Mouse (Mus musculus) forebrain, embryonic 16.5 days (tissue): ENCODE measurements around the gene Txndc8. TPM values are rescaled to one million over a fixed set of nuclear protein-coding genes. Genes with fewer than 3 reads are reported as not detected.

Experiments used
- ATAC-seq: fragments of 200-750 bp; cut with Nextera tagmentation; 2 replicates; pipeline ENCODE4 v1.8.0; 2017; ENCODE audit warnings: mild to moderate bottlenecking, moderate library complexity
- H3K27ac ChIP-seq: fragments of 300-500 bp; sonication (generic); 2 replicates; pipeline ENCODE4 v1.5.1; 2014; ENCODE audit warnings: low read length, control low read depth
- H3K27me3 ChIP-seq: fragments of 300-500 bp; sonication (generic); replicated peaks from 2 replicates; pipeline ENCODE4 v1.6.1; 2014; ENCODE audit warnings: low read length; ENCODE audit not compliant: control insufficient read depth, insufficient read depth
- H3K36me3 ChIP-seq: fragments of 300-500 bp; sonication (generic); 2 replicates; pipeline ENCODE4 v1.6.1; 2014; ENCODE audit not compliant: control insufficient read depth, insufficient read depth
- H3K4me1 ChIP-seq: fragments of 300-500 bp; sonication (generic); replicated peaks from 2 replicates; pipeline ENCODE4 v1.6.1; 2014; ENCODE audit warnings: low read length; ENCODE audit not compliant: control insufficient read depth, insufficient read depth
- H3K4me2 ChIP-seq: fragments of 300-500 bp; sonication (generic); 2 replicates; pipeline ENCODE4 v1.6.1; 2014; ENCODE audit warnings: mild to moderate bottlenecking, low read length, control low read depth
- H3K4me3 ChIP-seq: fragments of 300-500 bp; sonication (generic); replicated peaks from 2 replicates; pipeline ENCODE4 v1.5.1; 2014; ENCODE audit warnings: mild to moderate bottlenecking, low read length, control low read depth
- H3K9ac ChIP-seq: fragments of 300-500 bp; sonication (generic); replicated peaks from 2 replicates; pipeline ENCODE4 v1.6.1; 2014; ENCODE audit warnings: low read depth, low read length, control low read depth
- H3K9me3 ChIP-seq: fragments of 300-500 bp; sonication (generic); 2 replicates; pipeline ENCODE4 v1.6.1; 2016; ENCODE audit warnings: low read length; ENCODE audit not compliant: control insufficient read depth
- WGBS: fragments of 180-500 bp; shearing (Covaris S2); extraction: QIAGEN DNeasy Blood & Tissue Kit; methylation state at CpG from one replicate; pipeline ENCODE4 v1.1.7; 2014; 5-methylcytosine and 5-hydroxymethylcytosine counted together
- polyA plus RNA-seq: library from polyadenylated mRNA; unstranded; fragments of >200 nt; fragmentation: Nextera tagmentation; extraction: Ambion mirVana; gene quantifications from 2 replicates; pipeline ENCODE4 v1.2.1, GENCODE M21; 2015

Gene Txndc8
- polyA plus RNA-seq, 1 experiment from 2014 or later, result not detected

GRCm38 (mm10) chr4:58032714-58033113 lies 23.8 kb upstream of the Txndc8 start:
- H3K27me3 ChIP-seq, result no peaks in the 10 kb centered on the region
- no peak for ATAC-seq
- WGBS, result 96% methylated on average over 1 of the region's 1 CpGs
- H3K36me3 ChIP-seq, result no peaks in the 10 kb centered on the region
- no peak overlapping the region for H3K4me3 ChIP-seq
- H3K27ac ChIP-seq, result no peak overlapping the region
- no peak overlapping the region for H3K9ac ChIP-seq
- H3K9me3 ChIP-seq, result no peaks in the 10 kb centered on the region
- no peaks in the 10 kb centered on the region; the same call in 1 of the 2 replicates for H3K4me1 ChIP-seq
- H3K4me2 ChIP-seq, result no peak overlapping the region

GRCm38 (mm10) chr4:58003501-58003900 lies 5.4 kb downstream of the Txndc8 start:
- Histone ChIP-seq H3K36me3 (no peaks in the 10 kb centered on the region), H3K27me3 (no peaks in the 10 kb centered on the region), H3K27ac (no peak overlapping the region), H3K4me2 (no peak overlapping the region), H3K4me1 (no peaks in the 10 kb centered on the region), H3K9ac (no peak overlapping the region), H3K4me3 (no peak overlapping the region), H3K9me3 (no peaks in the 10 kb centered on the region)
- no peak for ATAC-seq
- WGBS, result 78% methylated on average over 3 of the region's 3 CpGs

- Histone ChIP-seq H3K9me3 (no peaks in the 10 kb centered on the region), H3K4me3 (no peak overlapping the region), H3K4me1 (no peaks in the 10 kb centered on the region), H3K27ac (no peak overlapping the region), H3K36me3 (no peaks in the 10 kb centered on the region), H3K4me2 (no peak overlapping the region), H3K27me3 (no peaks in the 10 kb centered on the region), H3K9ac (no peak overlapping the region)
- ATAC-seq, result no peak
- WGBS, result 97% methylated on average over 1 of the region's 1 CpGs
These were observed 17.5 kb downstream of the Txndc8 start for GRCm38 (mm10) chr4:57991425-57991824.

- no peaks in the 10 kb centered on the region for H3K27me3 ChIP-seq
- no peaks in the 10 kb centered on the region for H3K4me1 ChIP-seq
- no peaks in the 10 kb centered on the region for H3K36me3 ChIP-seq
- WGBS, result 92% methylated on average over 6 of the region's 6 CpGs
- ATAC-seq, result no peak
- no peaks in the 10 kb centered on the region for H3K9me3 ChIP-seq
- no peak overlapping the region for H3K9ac ChIP-seq
- H3K27ac ChIP-seq, result no peak overlapping the region
- H3K4me3 ChIP-seq, result no peak overlapping the region
- H3K4me2 ChIP-seq, result no peak overlapping the region
These were observed 34.4 kb downstream of the Txndc8 start for GRCm38 (mm10) chr4:57974400-57975117.

GRCm38 (mm10) chr4:57973592-57974268 lies 35.2 kb downstream of the Txndc8 start:
- no peaks in the 10 kb centered on the region for H3K9me3 ChIP-seq
- ATAC-seq, result no peak
- 83% methylated on average over 6 of the region's 6 CpGs for WGBS
- no peak overlapping the region for H3K9ac ChIP-seq
- no peaks in the 10 kb centered on the region for H3K27me3 ChIP-seq
- no peaks in the 10 kb centered on the region for H3K36me3 ChIP-seq
- H3K27ac ChIP-seq, result no peak overlapping the region
- no peak overlapping the region for H3K4me2 ChIP-seq
- no peak overlapping the region for H3K4me3 ChIP-seq
- no peaks in the 10 kb centered on the region for H3K4me1 ChIP-seq

GRCm38 (mm10) chr4:57970285-57970684 lies 38.6 kb downstream of the Txndc8 start:
- Histone ChIP-seq H3K4me1 (no peaks in the 10 kb centered on the region), H3K4me2 (no peak overlapping the region), H3K36me3 (no peaks in the 10 kb centered on the region), H3K9me3 (no peaks in the 10 kb centered on the region), H3K4me3 (no peak overlapping the region), H3K27ac (no peak overlapping the region), H3K27me3 (no peaks in the 10 kb centered on the region), H3K9ac (no peak overlapping the region)
- no peak for ATAC-seq

GRCm38 (mm10) chr4:57967195-57967594 lies 41.7 kb downstream of the Txndc8 start:
- Histone ChIP-seq H3K36me3 (no peaks in the 10 kb centered on the region), H3K4me3 (no peak overlapping the region), H3K9ac (no peak overlapping the region), H3K4me1 (no peaks in the 10 kb centered on the region), H3K9me3 (no peaks in the 10 kb centered on the region), H3K4me2 (no peak overlapping the region), H3K27me3 (no peaks in the 10 kb centered on the region), H3K27ac (no peak overlapping the region)
- WGBS, result 76% methylated on average over 3 of the region's 3 CpGs
- no peak for ATAC-seq

GRCm38 (mm10) chr4:57965516-57965915 lies 43.4 kb downstream of the Txndc8 start:
- H3K4me1 ChIP-seq, result no peaks in the 10 kb centered on the region
- no peak overlapping the region for H3K27ac ChIP-seq

GRCm38 (mm10) chr4:57964143-57964542 lies 44.8 kb downstream of the Txndc8 start:
- no peaks in the 10 kb centered on the region for H3K4me1 ChIP-seq
- no peak overlapping the region for H3K27ac ChIP-seq
- no peak overlapping the region for H3K4me2 ChIP-seq
- WGBS, result 34% methylated on average over 1 of the region's 1 CpGs
- H3K27me3 ChIP-seq, result no peaks in the 10 kb centered on the region
- H3K4me3 ChIP-seq, result no peak overlapping the region
- H3K9me3 ChIP-seq, result no peaks in the 10 kb centered on the region
- no peaks in the 10 kb centered on the region for H3K36me3 ChIP-seq
- ATAC-seq, result no peak
- H3K9ac ChIP-seq, result no peak overlapping the region

More at GRCm38 (mm10) chr4:57965516-57965915, 43.4 kb downstream of the Txndc8 start:
- WGBS, result 97% methylated on average over 4 of the region's 4 CpGs
- ATAC-seq, result no peak
- Histone ChIP-seq H3K27me3 (no peaks in the 10 kb centered on the region), H3K36me3 (no peaks in the 10 kb centered on the region), H3K9ac (no peak overlapping the region), H3K9me3 (no peaks in the 10 kb centered on the region), H3K4me3 (no peak overlapping the region), H3K4me2 (no peak overlapping the region)
